Mouse (Mus musculus): ENCODE measurements around the gene Adprhl2. TPM values are rescaled to one million over a fixed set of nuclear protein-coding genes. Genes with fewer than 3 reads are reported as not detected.

Gene Adprhl2
- 27.9 and 33.9 TPM in 2 replicates for polyA plus RNA-seq (2015; fragmentation: Nextera tagmentation; extraction: Ambion mirVana)

DNA sequence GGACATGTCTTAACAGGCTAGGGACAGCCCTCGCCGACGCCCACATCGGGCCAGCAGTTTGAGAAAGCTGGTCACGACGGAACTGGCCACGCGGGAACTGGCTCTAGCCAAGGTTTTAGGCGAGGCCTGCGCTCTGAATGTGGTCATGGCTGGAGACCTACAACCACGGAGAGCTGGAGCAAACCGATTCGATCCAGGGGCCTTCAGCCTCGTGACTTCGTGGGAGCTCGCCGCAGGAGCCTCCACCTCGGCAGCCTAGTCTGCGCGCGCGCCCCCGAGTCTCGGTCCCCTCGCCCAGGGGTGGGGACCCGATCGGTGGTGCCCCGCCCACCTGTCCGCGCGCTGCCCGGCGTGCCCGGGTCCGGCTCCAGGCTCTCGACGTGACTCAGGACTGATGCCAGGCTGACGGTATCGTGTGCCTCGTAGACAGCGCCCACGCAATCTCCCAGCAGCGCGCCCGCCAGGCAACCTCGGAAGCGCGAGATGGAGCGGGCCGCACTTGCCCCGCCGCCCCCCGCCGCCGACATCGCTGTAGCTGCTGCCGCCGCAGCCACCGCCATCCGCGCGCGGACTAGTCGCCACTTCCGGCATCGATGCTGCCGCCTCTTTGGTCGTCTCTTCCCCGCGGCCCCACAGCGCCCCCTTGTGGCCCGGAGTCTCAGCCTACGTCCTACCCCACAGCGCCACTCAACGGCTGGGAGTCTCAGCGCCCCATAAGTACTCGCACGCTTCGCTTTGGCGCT lies at the start of gene Adprhl2:
Adprhl2 (minus strand) TSS at position 593 of the 743 bp plus-strand sequence.

DNA sequence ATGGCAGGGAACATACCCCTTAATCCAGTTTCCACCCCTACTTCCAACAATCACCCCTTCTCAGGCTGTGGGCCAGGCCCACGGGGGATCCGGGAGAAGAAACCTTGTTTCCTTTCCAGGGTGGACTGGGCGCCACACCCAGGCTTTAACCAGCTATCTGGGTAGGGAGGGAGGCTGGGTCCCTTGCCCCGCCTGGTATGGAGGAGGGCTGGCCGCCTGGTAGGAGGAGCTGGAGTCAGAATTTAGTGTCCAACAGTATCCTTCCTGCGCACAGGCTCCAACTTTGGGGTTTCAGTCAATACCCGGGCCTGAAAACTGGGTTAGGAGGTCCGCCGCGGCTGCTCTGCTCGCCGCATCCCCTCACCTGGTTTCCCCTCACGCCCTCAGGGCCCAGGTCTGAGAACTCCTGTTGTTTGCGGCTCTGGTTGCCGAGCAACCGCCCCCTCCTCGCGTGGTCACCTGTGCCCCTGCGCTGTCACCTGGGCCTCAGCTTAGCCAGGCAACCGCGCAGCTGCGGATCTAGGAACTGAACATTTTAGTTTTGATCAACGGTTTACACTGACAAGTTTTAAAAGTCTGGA lies 3.9 kb upstream of the Adprhl2 start, which contains the start of gene Tekt2:
Tekt2 (minus strand) TSS at position 408 of the 581 bp plus-strand sequence.

DNA sequence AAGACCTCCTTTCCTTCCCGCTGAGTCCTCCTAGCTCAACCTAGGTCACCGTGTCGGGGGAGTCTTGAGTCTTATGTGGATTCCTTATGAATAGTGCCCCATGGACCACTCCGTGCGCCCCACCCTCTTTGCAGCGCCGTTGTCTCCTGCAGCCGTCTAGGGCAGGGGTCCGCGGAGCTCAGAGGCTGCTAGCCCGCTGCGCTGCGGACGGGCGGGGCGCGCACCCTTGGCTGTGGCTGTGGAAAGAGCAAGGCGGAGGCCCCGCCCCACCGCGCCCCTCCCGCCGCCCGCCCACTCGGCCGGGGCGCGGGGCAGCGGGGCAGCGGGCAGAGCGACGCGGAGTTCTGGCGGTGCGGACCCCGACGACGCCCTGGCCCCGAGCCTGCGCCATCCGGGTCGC lies 35.0 kb downstream of the Adprhl2 start, which contains the start of gene Col8a2:
Col8a2 (plus strand) TSS at position 302 of the 400 bp plus-strand sequence.

Other genes with a start within 250 kb of the Adprhl2 start
- 32.0 and 33.0 TPM in 2 replicates for gene Lsm10, start 225.1 kb downstream of the Adprhl2 start, polyA plus RNA-seq (2015; fragmentation: Nextera tagmentation; extraction: Ambion mirVana)
- gene Stk40, start 217.7 kb downstream of the Adprhl2 start, polyA plus RNA-seq (2015; fragmentation: Nextera tagmentation; extraction: Ambion mirVana): 9.9 and 12.5 TPM in 2 replicates
- gene Eva1b, start 174.0 kb downstream of the Adprhl2 start, polyA plus RNA-seq (2015; fragmentation: Nextera tagmentation; extraction: Ambion mirVana): 31.8 and 46.8 TPM in 2 replicates
- 1.6 and 2.6 TPM in 2 replicates for gene Sh3d21, start 158.2 kb downstream of the Adprhl2 start, polyA plus RNA-seq (2015; fragmentation: Nextera tagmentation; extraction: Ambion mirVana)
- 111 and 114 TPM in 2 replicates for gene Thrap3, start 118.9 kb downstream of the Adprhl2 start, polyA plus RNA-seq (2015; fragmentation: Nextera tagmentation; extraction: Ambion mirVana)
- 11.8 and 13.7 TPM in 2 replicates for gene Map7d1, start 65.4 kb downstream of the Adprhl2 start, polyA plus RNA-seq (2015; fragmentation: Nextera tagmentation; extraction: Ambion mirVana)
- 49.4 and 57.1 TPM in 2 replicates for gene Trappc3, start 59.4 kb downstream of the Adprhl2 start, polyA plus RNA-seq (2015; fragmentation: Nextera tagmentation; extraction: Ambion mirVana)
- 9.0 and 12.0 TPM in 2 replicates for gene Col8a2, start 34.9 kb downstream of the Adprhl2 start, polyA plus RNA-seq (2015; fragmentation: Nextera tagmentation; extraction: Ambion mirVana)
- 1.5 and 2.9 TPM in 2 replicates for gene Tekt2, start 4.0 kb upstream of the Adprhl2 start, polyA plus RNA-seq (2015; fragmentation: Nextera tagmentation; extraction: Ambion mirVana)
- 7.5 and 8.5 TPM in 2 replicates for gene Ago3, start 107.9 kb upstream of the Adprhl2 start, polyA plus RNA-seq (2015; fragmentation: Nextera tagmentation; extraction: Ambion mirVana)
- 2.6 and 3.3 TPM in 2 replicates for gene Ago1, start 146.9 kb upstream of the Adprhl2 start, polyA plus RNA-seq (2015; fragmentation: Nextera tagmentation; extraction: Ambion mirVana)
- 1.3 and 1.4 TPM in 2 replicates for gene Ago4, start 211.8 kb upstream of the Adprhl2 start, polyA plus RNA-seq (2015; fragmentation: Nextera tagmentation; extraction: Ambion mirVana)
- gene Clspn, start 235.2 kb upstream of the Adprhl2 start, polyA plus RNA-seq (2015; fragmentation: Nextera tagmentation; extraction: Ambion mirVana): 58.1 and 77.2 TPM in 2 replicates

All from spleen, postnatal 0 days (tissue).